Mouse (Mus musculus): ENCODE measurements at regions not wholly inside any gene's neighbourhood (a gene's known extent, or its start where the extent isn't known, plus 50 kb on each side); places are given as distances from the start of the nearest gene placed in this dataset.
"Not testable (repeated sequence)": the region's sequence is repeated elsewhere in the genome, so short reads cannot be mapped to it uniquely, and the experiment has no call there.

- Histone ChIP-seq H3K9me3 (no peaks in the 10 kb centered on the region), H3K4me1 (no peaks in the 10 kb centered on the region), H3K27me3 (ENCODE audit: poor library complexity, severe bottlenecking) (no peaks in the 10 kb centered on the region), H3K27ac (no peak overlapping the region), H3K36me3 (replicated peaks) (no peaks in the 10 kb centered on the region), H3K4me3 (no peak overlapping the region)
- 87% methylated on average over 2 of the region's 2 CpGs for WGBS
- no peak for DNase-seq (ENCODE audit: extremely low spot score, low spot score)
Measured at GRCm38 (mm10) chr4:69677315-69677714, 723.1 kb upstream of the Brinp1 start.

- no peaks in the 10 kb centered on the region for H3K36me3 ChIP-seq (replicated peaks)
- H3K9me3 ChIP-seq = no peaks in the 10 kb centered on the region
- H3K4me3 ChIP-seq = no peak overlapping the region
- no peak overlapping the region for H3K27ac ChIP-seq
- no peak for DNase-seq (ENCODE audit: extremely low spot score, low spot score)
- no peaks in the 10 kb centered on the region for H3K27me3 ChIP-seq (ENCODE audit: poor library complexity, severe bottlenecking)
- no peaks in the 10 kb centered on the region for H3K4me1 ChIP-seq
Measured at GRCm38 (mm10) chr4:69673456-69673855, 719.3 kb upstream of the Brinp1 start.

GRCm38 (mm10) chr4:69628908-69629307 lies 674.7 kb upstream of the Brinp1 start:
- Histone ChIP-seq H3K36me3 (replicated peaks) (no peaks in the 10 kb centered on the region), H3K4me1 (no peaks in the 10 kb centered on the region), H3K9me3 (no peaks in the 10 kb centered on the region), H3K27ac (no peak overlapping the region), H3K27me3 (ENCODE audit: poor library complexity, severe bottlenecking) (no peaks in the 10 kb centered on the region), H3K4me3 (no peak overlapping the region)
- WGBS = 76% methylated on average over 2 of the region's 2 CpGs
- DNase-seq (ENCODE audit: extremely low spot score, low spot score) = no peak

- H3K4me3 ChIP-seq; H3K4me1 ChIP-seq; H3K36me3 ChIP-seq (replicated peaks); H3K27ac ChIP-seq; DNase-seq (ENCODE audit: extremely low spot score, low spot score); H3K9me3 ChIP-seq; H3K27me3 ChIP-seq (ENCODE audit: poor library complexity, severe bottlenecking): not testable (repeated sequence)
- 85% methylated on average over 2 of the region's 2 CpGs for WGBS
Measured at GRCm38 (mm10) chr4:69626426-69626825, 672.2 kb upstream of the Brinp1 start.

GRCm38 (mm10) chr4:69625831-69626230 lies 671.6 kb upstream of the Brinp1 start:
- Histone ChIP-seq H3K36me3 (replicated peaks) (no peaks in the 10 kb centered on the region), H3K27ac (no peak overlapping the region), H3K4me3 (no peak overlapping the region), H3K27me3 (ENCODE audit: poor library complexity, severe bottlenecking) (no peaks in the 10 kb centered on the region), H3K4me1 (no peaks in the 10 kb centered on the region), H3K9me3 (no peaks in the 10 kb centered on the region)
- no peak for DNase-seq (ENCODE audit: extremely low spot score, low spot score)
- 69% methylated on average over 2 of the region's 2 CpGs for WGBS

GRCm38 (mm10) chr4:69621058-69621609 lies 666.9 kb upstream of the Brinp1 start:
- 96% methylated on average over 2 of the region's 2 CpGs for WGBS
- no peak for DNase-seq (ENCODE audit: extremely low spot score, low spot score)
- Histone ChIP-seq H3K4me3 (no peak overlapping the region), H3K27ac (no peak overlapping the region), H3K9me3 (no peaks in the 10 kb centered on the region), H3K27me3 (ENCODE audit: poor library complexity, severe bottlenecking) (no peaks in the 10 kb centered on the region), H3K36me3 (replicated peaks) (no peaks in the 10 kb centered on the region), H3K4me1 (no peaks in the 10 kb centered on the region)

GRCm38 (mm10) chr4:69618161-69618730 lies 664.0 kb upstream of the Brinp1 start:
- no peaks in the 10 kb centered on the region for H3K4me1 ChIP-seq
- no peak for DNase-seq (ENCODE audit: extremely low spot score, low spot score)
- 93% methylated on average over 5 of the region's 5 CpGs for WGBS
- H3K36me3 ChIP-seq (replicated peaks) = no peaks in the 10 kb centered on the region
- no peak overlapping the region for H3K4me3 ChIP-seq
- H3K27me3 ChIP-seq (ENCODE audit: poor library complexity, severe bottlenecking) = peaks cover 15% of the 10 kb centered on the region
- no peak overlapping the region for H3K27ac ChIP-seq
- H3K9me3 ChIP-seq = no peaks in the 10 kb centered on the region

GRCm38 (mm10) chr4:69614901-69615300 lies 660.7 kb upstream of the Brinp1 start:
- Histone ChIP-seq H3K36me3 (replicated peaks) (no peaks in the 10 kb centered on the region), H3K4me3 (no peak overlapping the region), H3K27me3 (ENCODE audit: poor library complexity, severe bottlenecking) (peaks cover 18% of the 10 kb centered on the region), H3K4me1 (no peaks in the 10 kb centered on the region), H3K27ac (no peak overlapping the region), H3K9me3 (no peaks in the 10 kb centered on the region)
- DNase-seq (ENCODE audit: extremely low spot score, low spot score) = no peak
- WGBS = 90% methylated on average over 1 of the region's 1 CpGs

- Histone ChIP-seq H3K27me3 (ENCODE audit: poor library complexity, severe bottlenecking) (peaks cover 18% of the 10 kb centered on the region), H3K36me3 (replicated peaks) (no peaks in the 10 kb centered on the region), H3K27ac (no peak overlapping the region), H3K4me3 (no peak overlapping the region), H3K9me3 (no peaks in the 10 kb centered on the region), H3K4me1 (no peaks in the 10 kb centered on the region)
- 84% methylated on average over 5 of the region's 5 CpGs for WGBS
- no peak for DNase-seq (ENCODE audit: extremely low spot score, low spot score)
Measured at GRCm38 (mm10) chr4:69611681-69612300, 657.6 kb upstream of the Brinp1 start.

GRCm38 (mm10) chr4:69608885-69609284 lies 654.7 kb upstream of the Brinp1 start:
- Histone ChIP-seq H3K27ac (no peak overlapping the region), H3K4me1 (no peaks in the 10 kb centered on the region), H3K27me3 (ENCODE audit: poor library complexity, severe bottlenecking) (0 out of 2 replicates have a peak, but pooled peaks cover 3% of the 10 kb centered on the region), H3K36me3 (replicated peaks) (no peaks in the 10 kb centered on the region), H3K4me3 (no peak overlapping the region), H3K9me3 (no peaks in the 10 kb centered on the region)
- 92% methylated on average over 1 of the region's 1 CpGs for WGBS
- no peak for DNase-seq (ENCODE audit: extremely low spot score, low spot score)

GRCm38 (mm10) chr4:69596992-69597541 lies 642.9 kb upstream of the Brinp1 start:
- WGBS = 45% methylated on average over 6 of the region's 6 CpGs
- Histone ChIP-seq H3K27me3 (ENCODE audit: poor library complexity, severe bottlenecking) (no peaks in the 10 kb centered on the region), H3K27ac (peak overlapping the region; percentile 20; the same call in 1 of the 2 replicates), H3K4me1 (peaks cover 24% of the 10 kb centered on the region), H3K4me3 (no peak overlapping the region), H3K9me3 (no peaks in the 10 kb centered on the region), H3K36me3 (replicated peaks) (no peaks in the 10 kb centered on the region)
- DNase-seq (ENCODE audit: extremely low spot score, low spot score) = no peak

GRCm38 (mm10) chr4:69594022-69594421 lies 639.8 kb upstream of the Brinp1 start:
- Histone ChIP-seq H3K27ac (no peak overlapping the region), H3K27me3 (ENCODE audit: poor library complexity, severe bottlenecking) (no peaks in the 10 kb centered on the region), H3K36me3 (replicated peaks) (no peaks in the 10 kb centered on the region), H3K4me1 (peaks cover 24% of the 10 kb centered on the region), H3K9me3 (no peaks in the 10 kb centered on the region), H3K4me3 (no peak overlapping the region)
- WGBS = 9% methylated on average over 2 of the region's 2 CpGs
- no peak for DNase-seq (ENCODE audit: extremely low spot score, low spot score)

- no peaks in the 10 kb centered on the region for H3K9me3 ChIP-seq
Measured at GRCm38 (mm10) chr4:69576256-69576655, 622.1 kb upstream of the Brinp1 start.

More at GRCm38 (mm10) chr4:69576256-69576655, 622.1 kb upstream of the Brinp1 start:
- Histone ChIP-seq H3K27ac (no peak overlapping the region), H3K4me1 (no peaks in the 10 kb centered on the region), H3K4me3 (no peak overlapping the region), H3K36me3 (replicated peaks) (no peaks in the 10 kb centered on the region), H3K27me3 (ENCODE audit: poor library complexity, severe bottlenecking) (no peaks in the 10 kb centered on the region)
- WGBS = 81% methylated on average over 3 of the region's 3 CpGs
- no peak for DNase-seq (ENCODE audit: extremely low spot score, low spot score)

Measured in forebrain, embryonic 10.5 days (tissue).